Mouse (Mus musculus): Measurements from ENCODE around the gene Mcemp1.

- TF ChIP-seq TAL1 (IDR thresholded peaks at IDR 0.05; ENCODE audit: low read length) (no peak), GATA1 (IDR thresholded peaks at IDR 0.05; ENCODE audit: low read length) (no peak)
Observed at GRCm38 (mm10) chr8:3670388-3670787, 4.8 kb downstream of the Mcemp1 start.

Data from erythroblast, embryonic 14.5 days (primary cell).